Mouse (Mus musculus) left cerebral cortex, postnatal 10 days (tissue): Measurements from ENCODE around the gene Nusap1. TPM values are rescaled to one million over a fixed set of nuclear protein-coding genes. Genes with fewer than 3 reads are reported as not detected.

Source experiments
- total RNA-seq, 2 experiments: library from RNA; stranded (reverse); gene quantifications; 2 replicates each; pipeline ENCODE4 v1.2.3; 2021

Gene Nusap1
- total RNA-seq, 2 experiments from 2014 or later = 1.6 to 2.2 TPM

Other genes starting within 250 kb of the Nusap1 start
- gene Ino80, start 140.6 kb upstream of the Nusap1 start, total RNA-seq = 10 to 100 TPM; 20.7 to 21.0 TPM
- under 1 TPM; 0.63 to 0.64 TPM for gene Exd1, start 70.7 kb upstream of the Nusap1 start, total RNA-seq
- gene Chp1, start 70.6 kb upstream of the Nusap1 start, total RNA-seq = 100 to 1,000 TPM; 108 to 110 TPM
- gene Oip5, start 171 bp downstream of the Nusap1 start, total RNA-seq = 1 to 10 TPM; 2.4 to 2.6 TPM
- gene Ndufaf1, start 44.5 kb downstream of the Nusap1 start, total RNA-seq = 10 to 100 TPM; 24.7 to 29.0 TPM
- gene Rtf1, start 56.8 kb downstream of the Nusap1 start, total RNA-seq = 10 to 100 TPM; 57.6 to 60.6 TPM
- 10 to 100 TPM; 95.0 to 97.9 TPM for gene Itpka, start 124.0 kb downstream of the Nusap1 start, total RNA-seq
- gene Ltk, start 142.1 kb downstream of the Nusap1 start, total RNA-seq = 1 to 10 TPM; 5.9 to 7.1 TPM
- 10 to 100 TPM; 15.9 to 17.1 TPM for gene Rpap1, start 169.2 kb downstream of the Nusap1 start, total RNA-seq
- gene Tyro3, start 179.4 kb downstream of the Nusap1 start, total RNA-seq = 10 to 100 TPM; 73.3 to 74.1 TPM